Mouse (Mus musculus): ENCODE results near the gene Ttc3. TPM values are rescaled to one million over a fixed set of nuclear protein-coding genes. Genes with fewer than 3 reads are reported as not detected.
"Not testable (repeated sequence)": the region's sequence is repeated elsewhere in the genome, so short reads cannot be mapped to it uniquely, and the experiment has no call there.

Gene Ttc3
- polyA plus RNA-seq, 1 experiment from 2014 or later, result 291 TPM

DNA sequence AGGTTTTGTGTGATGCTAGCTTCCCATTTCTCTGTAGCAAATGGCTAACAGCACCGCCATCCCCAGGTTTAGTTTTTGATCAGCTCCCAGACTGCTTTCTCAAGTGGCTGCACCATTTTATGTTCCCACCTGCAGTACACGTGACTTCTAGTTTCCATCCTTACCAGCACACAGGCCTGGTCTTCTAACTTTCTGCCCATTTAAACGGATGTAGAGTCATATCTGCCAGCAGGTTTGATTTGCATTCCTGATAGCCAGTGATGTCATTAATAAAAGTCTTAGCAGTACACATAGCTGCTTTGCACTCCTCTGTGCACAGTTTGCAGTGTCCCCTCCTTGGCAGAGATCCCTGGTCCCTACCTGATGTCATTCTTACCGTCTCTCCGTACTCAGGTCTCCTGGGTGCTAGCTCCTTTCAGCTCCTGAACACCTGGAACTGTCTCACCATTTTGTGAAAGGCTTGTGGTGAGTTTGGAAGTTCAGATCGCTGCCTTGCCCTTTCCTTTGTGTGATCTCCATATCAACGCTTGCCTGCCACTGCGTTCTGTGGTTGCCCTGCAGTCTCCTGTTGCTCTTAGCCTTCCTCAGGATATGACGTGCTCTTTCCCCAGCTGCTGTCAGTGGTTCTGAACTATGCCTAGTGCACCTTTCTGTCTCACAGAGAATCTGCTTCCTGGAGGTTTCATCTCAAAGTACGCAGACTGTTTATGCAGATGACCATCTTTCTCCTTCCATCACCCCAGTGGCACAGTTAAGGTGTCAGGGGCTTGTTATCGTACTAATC lies 114.5 kb downstream of the Ttc3 start:
- H3K27ac ChIP-seq, result no peak overlapping the region
- H3K27me3 ChIP-seq, result no peaks in the 10 kb centered on the region
- H3K36me3 ChIP-seq, result no peaks in the 10 kb centered on the region
- H3K4me2 ChIP-seq, result no peak overlapping the region
- no peaks in the 10 kb centered on the region for H3K9me3 ChIP-seq
- H3K9ac ChIP-seq, result no peak overlapping the region
- ATAC-seq (ENCODE audit: insufficient number of reproducible peaks, insufficient read depth, low FRiP score, low TSS enrichment, low read depth), result no peak
- 81% methylated on average over 11 of the region's 11 CpGs for WGBS
- no peak overlapping the region for H3K4me3 ChIP-seq
- H3K4me1 ChIP-seq, result no peaks in the 10 kb centered on the region

DNA sequence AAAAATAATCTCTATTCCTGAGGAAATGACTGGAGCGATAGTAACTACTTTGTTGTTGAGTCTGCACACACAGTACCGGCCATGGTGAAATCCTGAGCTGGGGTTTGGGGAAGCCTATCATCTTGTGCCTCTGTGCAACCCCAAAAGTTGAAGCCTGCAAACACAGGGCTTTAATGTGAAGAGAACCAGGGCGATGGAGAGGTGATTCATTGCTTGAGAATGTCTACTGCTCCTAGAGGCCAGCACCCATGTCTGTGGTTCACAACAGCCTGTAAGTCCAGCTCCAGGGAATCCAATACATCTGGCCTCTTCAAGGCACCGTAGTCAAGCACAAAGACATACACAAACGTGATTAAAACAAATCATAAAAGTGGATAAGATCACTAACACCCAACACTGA lies 116.9 kb downstream of the Ttc3 start:
- no peak overlapping the region for H3K27ac ChIP-seq
- no peaks in the 10 kb centered on the region for H3K27me3 ChIP-seq
- H3K4me2 ChIP-seq, result no peak overlapping the region
- no peaks in the 10 kb centered on the region for H3K4me1 ChIP-seq
- H3K9ac ChIP-seq, result no peak overlapping the region
- no peaks in the 10 kb centered on the region for H3K9me3 ChIP-seq
- WGBS, result 79% methylated on average over 5 of the region's 5 CpGs
- H3K4me3 ChIP-seq, result no peak overlapping the region
- ATAC-seq (ENCODE audit: insufficient number of reproducible peaks, insufficient read depth, low FRiP score, low TSS enrichment, low read depth), result no peak
- H3K36me3 ChIP-seq, result no peaks in the 10 kb centered on the region

DNA sequence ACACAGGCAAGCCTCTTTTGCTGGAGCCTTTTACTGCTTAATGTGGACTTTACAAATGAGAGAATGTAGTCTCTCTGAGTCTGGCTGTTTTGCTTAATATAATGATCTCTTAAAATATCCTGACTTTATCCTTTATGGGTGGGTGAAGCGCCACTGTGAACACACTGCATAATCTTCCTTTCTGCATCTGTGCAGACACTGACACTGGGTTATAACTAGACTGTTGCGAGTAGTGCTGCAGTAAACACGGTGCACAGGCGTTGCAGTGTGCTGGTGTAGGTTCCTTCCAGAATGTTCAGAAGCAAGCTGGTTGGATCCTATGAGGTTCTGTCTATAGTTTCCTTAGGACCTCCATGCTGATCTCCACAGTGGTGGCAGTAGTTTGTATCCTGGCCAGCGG lies 118.9 kb downstream of the Ttc3 start:
- Histone ChIP-seq H3K4me1 (no peaks in the 10 kb centered on the region), H3K36me3 (no peaks in the 10 kb centered on the region), H3K4me2 (no peak overlapping the region), H3K9ac (no peak overlapping the region), H3K4me3 (no peak overlapping the region), H3K27me3 (no peaks in the 10 kb centered on the region), H3K9me3 (no peaks in the 10 kb centered on the region), H3K27ac (no peak overlapping the region)
- ATAC-seq (ENCODE audit: insufficient number of reproducible peaks, insufficient read depth, low FRiP score, low TSS enrichment, low read depth), result no peak
- WGBS, result 91% methylated on average over 5 of the region's 5 CpGs

DNA sequence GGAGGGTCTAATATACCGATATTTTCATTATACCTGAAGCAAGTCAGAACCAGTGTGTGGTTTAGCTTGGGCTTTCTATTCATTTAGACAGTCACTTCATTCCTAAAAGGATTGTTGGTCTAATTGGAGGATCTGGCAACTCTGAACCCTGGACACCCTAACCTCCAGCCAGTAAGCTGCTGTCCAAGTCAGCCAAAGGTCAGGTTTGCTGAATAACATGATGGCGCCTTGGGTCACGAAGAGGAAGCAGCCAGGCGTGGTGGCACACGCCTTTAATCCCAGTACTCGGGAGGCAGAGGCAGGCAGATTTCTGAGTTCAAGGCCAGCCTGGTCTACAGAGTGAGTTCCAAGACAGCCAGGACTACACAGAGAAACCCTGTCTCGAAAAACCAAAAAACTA lies 126.8 kb downstream of the Ttc3 start:
- H3K9me3 ChIP-seq; H3K4me3 ChIP-seq; H3K27ac ChIP-seq; H3K4me2 ChIP-seq; ATAC-seq (ENCODE audit: insufficient number of reproducible peaks, insufficient read depth, low FRiP score, low TSS enrichment, low read depth); H3K9ac ChIP-seq; H3K4me1 ChIP-seq; H3K27me3 ChIP-seq: not testable (repeated sequence)
- H3K36me3 ChIP-seq, result peaks cover 60% of the 10 kb centered on the region
- WGBS, result 95% methylated on average over 7 of the region's 7 CpGs

DNA sequence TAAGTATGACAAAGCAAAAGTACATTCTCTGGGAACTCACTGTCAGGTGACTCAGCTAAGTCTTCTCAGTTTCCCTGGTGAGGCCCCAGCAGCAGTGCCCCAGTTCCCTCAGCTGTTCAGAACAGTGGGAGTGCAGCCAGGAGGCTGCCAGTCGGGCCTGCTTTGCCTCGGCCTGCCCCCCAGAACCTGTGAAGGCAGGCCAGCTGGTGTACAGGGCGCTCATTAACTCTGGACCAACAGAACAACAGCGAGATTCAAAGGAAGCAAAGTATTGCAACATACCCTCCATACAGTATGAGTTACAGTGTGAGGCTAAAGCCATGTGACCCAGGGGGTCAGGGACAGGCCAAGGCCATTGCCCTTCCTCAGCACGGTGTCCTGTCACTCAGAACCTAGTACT lies 127.5 kb downstream of the Ttc3 start:
- Histone ChIP-seq H3K4me1 (no peaks in the 10 kb centered on the region), H3K27me3 (no peaks in the 10 kb centered on the region), H3K9ac (no peak overlapping the region), H3K27ac (no peak overlapping the region), H3K4me3 (no peak overlapping the region), H3K4me2 (no peak overlapping the region), H3K9me3 (no peaks in the 10 kb centered on the region), H3K36me3 (peaks cover 60% of the 10 kb centered on the region)
- WGBS, result 85% methylated on average over 5 of the region's 5 CpGs
- no peak for ATAC-seq (ENCODE audit: insufficient number of reproducible peaks, insufficient read depth, low FRiP score, low TSS enrichment, low read depth)

DNA sequence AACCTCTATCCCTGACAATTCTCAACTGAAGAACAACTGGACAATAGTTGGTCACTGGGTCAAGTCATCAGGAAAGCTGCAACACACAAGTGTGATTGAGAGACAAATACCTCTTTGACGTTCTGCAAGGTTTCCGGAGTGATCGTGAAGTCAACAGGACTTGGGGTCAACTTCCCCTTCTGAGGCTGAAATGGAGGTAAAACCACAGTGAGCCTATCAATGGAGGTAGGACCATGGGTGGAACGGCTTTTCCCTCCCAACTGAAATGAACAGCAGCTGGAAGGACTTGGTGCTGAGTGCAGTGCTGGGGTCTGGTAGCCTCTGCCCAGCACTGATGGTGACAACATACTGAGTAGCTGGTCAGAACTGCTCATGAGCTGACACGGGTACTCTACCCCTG lies 133.8 kb downstream of the Ttc3 start:
- 91% methylated on average over 5 of the region's 5 CpGs for WGBS
- no peaks in the 10 kb centered on the region for H3K9me3 ChIP-seq
- peaks cover 66% of the 10 kb centered on the region for H3K36me3 ChIP-seq
- no peaks in the 10 kb centered on the region for H3K4me1 ChIP-seq
- H3K4me3 ChIP-seq, result no peak overlapping the region
- H3K27me3 ChIP-seq, result no peaks in the 10 kb centered on the region
- no peak for ATAC-seq (ENCODE audit: insufficient number of reproducible peaks, insufficient read depth, low FRiP score, low TSS enrichment, low read depth)
- no peak overlapping the region for H3K4me2 ChIP-seq
- H3K9ac ChIP-seq, result no peak overlapping the region
- no peak overlapping the region for H3K27ac ChIP-seq

DNA sequence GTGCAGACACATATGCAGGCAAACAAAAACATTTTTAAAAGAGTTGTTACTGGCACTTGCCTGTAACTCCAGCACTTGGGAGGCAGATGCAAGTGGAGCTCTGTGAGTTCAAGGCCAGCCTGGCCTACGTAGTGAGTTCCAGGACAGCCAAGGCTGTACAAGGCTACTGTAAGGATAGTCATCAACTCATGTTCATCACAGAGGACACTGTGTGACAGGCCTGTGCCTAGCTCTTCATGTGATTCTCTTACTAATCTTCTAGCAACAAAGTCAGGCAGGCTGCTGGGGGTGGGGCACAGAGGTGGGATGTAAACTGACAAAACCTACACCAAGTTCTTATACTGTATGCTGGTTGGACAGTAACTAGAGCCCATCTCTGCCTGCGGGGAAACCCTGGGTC lies 136.7 kb downstream of the Ttc3 start:
- H3K4me1 ChIP-seq, result no peaks in the 10 kb centered on the region
- ATAC-seq (ENCODE audit: insufficient number of reproducible peaks, insufficient read depth, low FRiP score, low TSS enrichment, low read depth), result no peak
- no peak overlapping the region for H3K4me3 ChIP-seq
- 98% methylated on average over 2 of the region's 2 CpGs for WGBS
- no peak overlapping the region for H3K9ac ChIP-seq
- H3K9me3 ChIP-seq, result no peaks in the 10 kb centered on the region
- peaks cover 66% of the 10 kb centered on the region for H3K36me3 ChIP-seq
- H3K27ac ChIP-seq, result no peak overlapping the region
- no peak overlapping the region for H3K4me2 ChIP-seq
- H3K27me3 ChIP-seq, result no peaks in the 10 kb centered on the region

DNA sequence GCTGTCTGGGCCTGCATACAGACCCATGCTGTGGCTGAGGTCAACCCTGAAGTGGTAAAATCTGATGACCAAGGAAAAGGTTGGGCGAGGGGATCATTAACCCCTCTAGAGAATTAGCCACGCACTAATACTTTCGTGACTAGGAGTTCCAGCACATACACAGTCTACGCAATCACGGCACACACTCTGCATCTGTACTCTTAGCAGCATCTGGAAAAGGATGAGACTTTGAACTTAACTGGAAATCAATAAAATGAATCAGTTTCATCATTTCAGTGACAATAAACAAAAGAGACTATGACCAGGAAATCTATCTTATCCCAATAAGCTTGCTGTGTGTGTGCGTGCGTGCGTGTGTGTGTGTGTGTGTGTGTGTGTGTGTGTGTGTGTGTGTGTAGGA lies 138.4 kb downstream of the Ttc3 start:
- 92% methylated on average over 8 of the region's 8 CpGs for WGBS
- Histone ChIP-seq H3K9me3 (no peaks in the 10 kb centered on the region), H3K4me2 (no peak overlapping the region), H3K4me3 (no peak overlapping the region), H3K9ac (no peak overlapping the region), H3K36me3 (peaks cover 61% of the 10 kb centered on the region), H3K27me3 (no peaks in the 10 kb centered on the region), H3K4me1 (no peaks in the 10 kb centered on the region), H3K27ac (no peak overlapping the region)
- ATAC-seq (ENCODE audit: insufficient number of reproducible peaks, insufficient read depth, low FRiP score, low TSS enrichment, low read depth), result no peak

DNA sequence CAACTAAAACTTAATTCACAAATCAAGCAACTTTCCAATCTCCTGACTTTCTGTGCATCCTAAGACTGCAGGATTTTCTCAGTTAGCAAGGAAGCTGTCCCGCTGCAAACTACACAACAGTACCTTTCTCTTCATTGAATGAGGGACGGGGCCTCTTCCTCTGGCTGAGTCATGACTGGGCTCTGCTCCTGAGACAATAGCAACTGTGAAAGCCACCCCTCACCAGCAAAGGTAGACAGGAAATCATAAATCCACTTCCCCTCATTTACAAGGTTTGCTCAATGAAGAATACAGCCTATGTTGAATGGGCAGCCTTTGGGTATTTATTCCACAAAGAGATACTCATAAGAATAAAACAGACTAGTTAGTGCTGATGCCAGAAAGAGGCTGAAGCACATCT lies 139.6 kb downstream of the Ttc3 start:
- no peak overlapping the region for H3K27ac ChIP-seq
- H3K36me3 ChIP-seq, result peaks cover 49% of the 10 kb centered on the region
- H3K4me2 ChIP-seq, result no peak overlapping the region
- H3K27me3 ChIP-seq, result no peaks in the 10 kb centered on the region
- no peak overlapping the region for H3K4me3 ChIP-seq
- no peaks in the 10 kb centered on the region for H3K9me3 ChIP-seq
- no peak overlapping the region for H3K9ac ChIP-seq
- no peak for ATAC-seq (ENCODE audit: insufficient number of reproducible peaks, insufficient read depth, low FRiP score, low TSS enrichment, low read depth)
- H3K4me1 ChIP-seq, result no peaks in the 10 kb centered on the region
- 79% methylated on average over 2 of the region's 2 CpGs for WGBS

DNA sequence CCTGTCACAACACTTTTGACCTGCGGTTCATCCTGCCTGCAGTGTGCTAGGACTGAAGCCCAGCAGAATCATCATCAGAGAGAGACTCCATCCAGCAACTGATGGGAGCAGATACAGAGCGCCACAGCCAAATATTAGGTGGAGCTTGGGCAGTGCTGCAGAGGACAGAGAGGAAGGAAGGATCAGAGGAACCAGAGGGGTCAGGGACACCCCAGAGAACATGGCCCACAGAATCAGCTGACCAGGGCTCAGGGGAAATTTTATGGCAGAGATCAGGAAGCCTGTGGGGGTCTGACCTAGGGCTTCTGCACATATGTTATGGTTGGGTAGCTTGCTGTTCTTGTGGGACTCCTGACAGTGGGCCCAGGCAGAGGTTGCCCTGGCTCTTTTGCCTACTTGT lies 147.2 kb downstream of the Ttc3 start:
- 97% methylated on average over 2 of the region's 2 CpGs for WGBS
- ATAC-seq (ENCODE audit: insufficient number of reproducible peaks, insufficient read depth, low FRiP score, low TSS enrichment, low read depth), result no peak

More for the DNA sequence above, 147.2 kb downstream of the Ttc3 start:
- Histone ChIP-seq H3K9ac (no peak overlapping the region), H3K36me3 (no peaks in the 10 kb centered on the region), H3K27me3 (no peaks in the 10 kb centered on the region), H3K4me3 (no peak overlapping the region), H3K9me3 (no peaks in the 10 kb centered on the region), H3K27ac (no peak overlapping the region), H3K4me1 (peaks cover 6% of the 10 kb centered on the region; the same call in 1 of the 2 replicates), H3K4me2 (no peak overlapping the region)
